Mouse (Mus musculus) spleen, adult 2 months (tissue): ENCODE data around the gene Dhx57. TPM values are rescaled to one million over a fixed set of nuclear protein-coding genes. Genes with fewer than 3 reads are reported as not detected.

ENCODE experiments used
- DNase-seq, 2 experiments: peaks; one replicate each; pipeline versions ENCODE4 v3.0.0 to v3.0.0-alpha.2; 2012 to 2021; ENCODE audit warnings: low spot score in 2 of 2, low read depth in 1 of 2
- H3K27ac ChIP-seq: fragments of 200-500 bp; 2 replicates; pipeline ENCODE4 v1.5.1; 2012; ENCODE audit warnings: low read length, inconsistent platforms; ENCODE audit not compliant: insufficient read depth
- H3K27me3 ChIP-seq: fragments of 200-500 bp; 2 replicates; pipeline ENCODE4 v1.6.1; 2012; ENCODE audit warnings: mild to moderate bottlenecking, moderate library complexity, low read length, inconsistent platforms; ENCODE audit not compliant: control insufficient read depth, insufficient read depth
- H3K36me3 ChIP-seq: fragments of 200-500 bp; 2 replicates; pipeline ENCODE4 v1.6.1; 2012; ENCODE audit warnings: mild to moderate bottlenecking, low read length, inconsistent platforms; ENCODE audit not compliant: control insufficient read depth, insufficient read depth
- H3K4me1 ChIP-seq: fragments of 200-500 bp; 2 replicates; pipeline ENCODE4 v1.6.1; 2011; ENCODE audit warnings: inconsistent platforms; ENCODE audit not compliant: control insufficient read depth, insufficient read depth, insufficient read length
- H3K4me3 ChIP-seq: fragments of 200-500 bp; 2 replicates; pipeline ENCODE4 v1.5.1; 2011; ENCODE audit warnings: mild to moderate bottlenecking, inconsistent platforms; ENCODE audit not compliant: insufficient read depth, insufficient read length; ENCODE audit errors: extremely low read depth
- CTCF ChIP-seq: fragments of 200-500 bp; IDR thresholded peaks from 2 replicates; pipeline ENCODE4 v1.5.1; 2011; ENCODE audit warnings: mild to moderate bottlenecking, inconsistent platforms; ENCODE audit not compliant: insufficient read depth, insufficient read length, insufficient replicate concordance; ENCODE audit errors: extremely low read depth
- POLR2A ChIP-seq: fragments of 200-500 bp; IDR thresholded peaks from 2 replicates; pipeline ENCODE4 v1.6.1; 2011; ENCODE audit warnings: low read depth, low read length, inconsistent platforms
- WGBS: fragments of 180-500 bp; shearing (Covaris S2); methylation state at CpG from one replicate; pipeline ENCODE4 v1.1.7; 2018; 5-methylcytosine and 5-hydroxymethylcytosine counted together
- polyA plus RNA-seq: library from polyadenylated mRNA; depleted of rRNA; stranded (reverse); fragments of >200 nt; gene quantifications from 2 replicates; pipeline ENCODE4 v1.2.3, GENCODE M21; 2012

Dhx57 gene
- polyA plus RNA-seq, 1 experiment: 10.6 TPM

DNA sequence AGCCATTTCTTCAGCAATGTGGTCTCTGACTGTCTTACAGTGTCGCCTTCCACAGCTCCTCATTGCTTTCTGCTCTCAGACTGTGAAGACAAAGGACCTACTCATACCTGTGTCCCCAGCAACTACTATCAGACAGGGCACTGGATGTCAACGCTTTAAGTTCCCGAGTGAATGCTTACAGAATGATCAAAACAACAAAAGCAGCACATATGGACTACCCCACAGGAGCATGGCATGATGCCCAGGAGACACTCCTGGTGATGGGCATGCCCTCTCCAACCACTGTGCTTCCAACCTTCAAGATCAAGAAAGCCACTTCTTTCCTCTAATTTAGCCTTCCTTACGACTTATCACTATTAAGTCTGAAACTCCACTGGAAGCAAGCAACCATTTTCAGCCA is 23.2 kb downstream of the Dhx57 start:
- Histone ChIP-seq H3K36me3 (peaks cover 43% of the 10 kb centered on the region), H3K4me1 (no peaks in the 10 kb centered on the region), H3K4me3 (no peak overlapping the region), H3K27ac (no peak overlapping the region), H3K27me3 (no peaks in the 10 kb centered on the region)
- TF ChIP-seq CTCF (no peak), POLR2A (no peak)
- no peak for DNase-seq
- WGBS: 91% methylated on average over 4 of the region's 4 CpGs

DNA sequence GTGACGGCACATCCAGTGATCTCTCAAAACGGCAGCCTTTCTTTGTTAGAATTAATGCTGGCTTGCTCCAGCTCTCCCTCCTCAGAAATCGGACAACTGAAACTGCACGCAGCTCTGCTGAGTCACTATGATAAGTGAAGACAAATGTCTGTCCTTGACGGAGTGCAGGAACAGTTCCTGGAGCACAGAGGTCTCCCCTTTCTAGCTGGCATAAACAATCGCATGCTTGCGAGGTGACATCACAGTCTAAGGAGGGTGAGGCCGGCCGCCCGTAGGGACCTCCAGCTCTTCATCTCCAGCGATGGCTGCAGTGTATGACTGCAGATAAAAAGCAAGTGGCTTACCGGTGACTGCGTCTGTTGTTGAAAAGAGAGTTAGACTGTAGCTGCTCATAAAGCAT is 35.1 kb downstream of the Dhx57 start:
- peaks cover 4% of the 10 kb centered on the region; the same call in 1 of the 2 replicates for H3K4me1 ChIP-seq
- 89% methylated on average over 13 of the region's 13 CpGs for WGBS
- H3K36me3 ChIP-seq: peaks cover 37% of the 10 kb centered on the region
- no peak overlapping the region for H3K4me3 ChIP-seq
- no peaks in the 10 kb centered on the region for H3K27me3 ChIP-seq
- DNase-seq: no peak
- TF ChIP-seq CTCF (no peak), POLR2A (no peak)
- H3K27ac ChIP-seq: no peak overlapping the region

DNA sequence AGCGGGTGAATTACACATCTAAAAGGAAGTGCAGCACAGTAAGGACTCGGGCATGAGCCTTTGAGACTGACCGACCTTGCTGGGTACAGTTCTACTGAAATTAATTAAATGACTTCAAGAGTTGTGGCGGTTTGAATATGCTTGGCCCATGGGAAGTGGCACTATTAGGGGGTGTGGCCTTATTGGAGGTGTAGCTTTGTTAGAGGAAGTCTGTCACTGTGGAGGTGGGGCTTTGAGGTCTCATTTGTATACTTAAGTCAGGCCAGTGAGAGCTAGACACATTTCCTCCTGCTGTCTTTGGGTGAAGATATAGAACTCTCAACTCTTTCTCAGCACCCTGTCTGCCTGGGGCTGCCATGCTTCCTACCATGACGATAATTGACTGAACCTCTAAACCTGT is 35.9 kb downstream of the Dhx57 start:
- H3K4me3 ChIP-seq: no peak overlapping the region
- WGBS: 95% methylated on average over 5 of the region's 5 CpGs
- no peaks in the 10 kb centered on the region for H3K27me3 ChIP-seq
- peaks cover 39% of the 10 kb centered on the region for H3K36me3 ChIP-seq
- H3K4me1 ChIP-seq: peaks cover 4% of the 10 kb centered on the region; the same call in 1 of the 2 replicates
- H3K27ac ChIP-seq: no peak overlapping the region
- no peak for DNase-seq
- TF ChIP-seq CTCF (no peak), POLR2A (no peak)

DNA sequence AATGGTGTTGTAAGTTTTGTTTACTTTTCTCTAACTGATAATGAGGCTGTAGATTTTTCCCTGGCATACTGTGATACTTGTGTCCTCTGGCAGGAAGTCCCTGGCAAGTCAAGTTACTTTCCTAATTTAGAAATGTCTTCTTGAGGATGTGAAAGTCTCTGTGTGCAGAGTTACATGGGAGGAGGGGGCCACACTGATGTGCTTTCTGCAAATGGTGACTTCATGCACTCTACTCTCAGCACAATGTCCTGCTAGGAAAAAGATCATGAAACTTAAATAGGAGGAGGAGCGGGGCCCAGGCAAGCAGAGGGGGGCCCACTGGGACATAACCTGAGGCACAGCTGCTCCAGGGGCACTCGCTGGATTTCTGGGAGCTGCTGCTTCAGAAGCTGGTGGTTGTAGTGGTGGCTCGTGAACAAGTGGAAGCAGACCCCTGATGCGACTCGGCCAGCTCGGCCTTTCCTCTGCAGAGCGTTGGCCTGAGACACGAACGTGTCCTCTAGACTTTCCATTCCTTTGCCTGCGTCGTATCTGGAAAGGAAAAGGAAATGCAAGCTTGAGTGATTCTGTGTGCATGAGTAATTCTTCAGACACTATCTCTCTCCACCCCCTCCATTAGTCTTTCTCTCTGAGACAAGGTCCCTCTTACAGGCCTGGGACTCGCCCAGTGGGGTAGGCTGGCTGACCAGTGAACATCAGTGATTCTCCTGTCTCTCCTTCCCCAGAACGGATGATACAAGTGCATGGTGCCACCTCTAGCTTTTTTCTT is 37.3 kb downstream of the Dhx57 start:
- 36% methylated on average over 13 of the region's 13 CpGs for WGBS
- Histone ChIP-seq H3K4me1 (peaks cover 4% of the 10 kb centered on the region; the same call in 1 of the 2 replicates), H3K36me3 (peaks cover 39% of the 10 kb centered on the region), H3K27me3 (no peaks in the 10 kb centered on the region), H3K27ac (peak overlapping the region; percentile 36; the same call in 1 of the 2 replicates), H3K4me3 (no peak overlapping the region)
- no peak for TF ChIP-seq POLR2A
- no peak for TF ChIP-seq CTCF
- no peak for DNase-seq

DNA sequence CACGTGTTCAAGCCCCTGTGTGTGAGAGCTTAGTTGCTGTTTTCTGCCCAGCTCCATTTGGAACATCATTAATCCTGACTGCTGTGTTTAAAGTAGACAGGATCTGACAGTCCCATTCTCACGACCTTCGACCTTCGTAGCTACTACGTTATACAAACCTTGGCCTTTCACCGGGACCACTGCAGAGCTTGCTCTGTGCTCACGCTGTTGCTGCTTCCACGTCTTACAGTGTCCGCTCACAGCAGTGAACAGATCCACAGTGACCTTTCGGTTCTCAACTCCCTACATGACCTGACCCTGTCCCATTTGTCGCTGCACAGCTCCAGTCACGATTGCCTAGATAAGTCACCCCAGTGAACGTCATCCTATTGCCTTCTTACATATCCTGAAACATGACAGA is 47.2 kb downstream of the Dhx57 start:
- WGBS: 91% methylated on average over 13 of the region's 13 CpGs
- Histone ChIP-seq H3K4me1 (no peaks in the 10 kb centered on the region), H3K4me3 (no peak overlapping the region), H3K27ac (no peak overlapping the region), H3K27me3 (no peaks in the 10 kb centered on the region), H3K36me3 (peaks cover 31% of the 10 kb centered on the region)
- no peak for DNase-seq
- no peak for TF ChIP-seq POLR2A

DNA sequence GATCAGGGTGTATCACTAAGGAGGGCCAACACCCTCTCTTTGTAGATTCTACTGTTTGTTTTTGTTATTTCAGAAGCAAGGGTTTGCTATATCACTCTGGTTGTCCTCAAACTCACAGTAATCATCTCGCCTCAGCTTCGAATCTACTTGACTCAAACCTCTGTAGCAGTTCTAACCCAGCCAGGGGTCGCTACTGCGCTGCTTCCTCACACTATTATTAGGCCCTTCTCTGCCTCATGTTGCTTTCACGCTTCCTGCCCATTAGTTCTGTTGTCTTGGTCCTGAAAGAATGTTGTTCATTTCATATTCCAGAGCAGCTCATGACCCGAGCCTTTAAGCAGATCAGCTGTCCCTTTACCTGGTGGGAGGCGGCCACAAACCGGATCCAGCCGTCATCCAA is 48.7 kb downstream of the Dhx57 start:
- no peaks in the 10 kb centered on the region for H3K27me3 ChIP-seq
- H3K4me3 ChIP-seq: no peak overlapping the region
- H3K4me1 ChIP-seq: no peaks in the 10 kb centered on the region
- no peak for DNase-seq
- no peak overlapping the region for H3K27ac ChIP-seq
- peaks cover 27% of the 10 kb centered on the region for H3K36me3 ChIP-seq
- TF ChIP-seq POLR2A (no peak), CTCF (no peak)
- WGBS: 91% methylated on average over 9 of the region's 9 CpGs

DNA sequence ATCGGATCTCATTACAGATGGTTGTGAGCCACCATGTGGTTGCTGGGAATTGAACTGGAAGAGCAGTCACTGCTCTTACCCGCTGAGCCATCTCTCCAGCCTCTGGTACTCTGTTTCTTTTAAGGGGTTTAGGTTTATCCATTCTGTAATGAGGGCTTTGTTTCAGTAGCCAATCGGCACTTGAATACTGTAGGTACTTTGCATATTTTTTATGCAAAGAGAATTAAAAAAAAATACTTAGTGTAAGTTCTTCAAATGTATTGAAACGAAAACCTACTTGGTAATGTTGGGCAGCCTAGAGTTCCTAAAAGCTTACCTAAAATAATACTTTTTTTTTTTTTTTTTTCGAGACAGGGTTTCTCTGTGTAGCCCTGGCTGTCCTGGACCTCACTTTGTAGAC is 52.8 kb downstream of the Dhx57 start:
- WGBS: 46% methylated on average over 5 of the region's 5 CpGs

More for the DNA sequence above, 52.8 kb downstream of the Dhx57 start:
- no peaks in the 10 kb centered on the region for H3K27me3 ChIP-seq
- no peak overlapping the region for H3K27ac ChIP-seq
- TF ChIP-seq POLR2A (no peak), CTCF (no peak)
- H3K4me3 ChIP-seq: no peak overlapping the region
- peaks cover 18% of the 10 kb centered on the region for H3K36me3 ChIP-seq
- DNase-seq: no peak
- no peaks in the 10 kb centered on the region for H3K4me1 ChIP-seq
